Mouse (Mus musculus): ENCODE results near the gene Tmem256. TPM values are rescaled to one million over a fixed set of nuclear protein-coding genes. Genes with fewer than 3 reads are reported as not detected.
A peak's percentile ranks its signal among the peaks of the same experiment; 100 is the strongest.

Tmem256 gene
- polyA plus RNA-seq, 1 experiment from 2014 or later, result 312 TPM

DNA sequence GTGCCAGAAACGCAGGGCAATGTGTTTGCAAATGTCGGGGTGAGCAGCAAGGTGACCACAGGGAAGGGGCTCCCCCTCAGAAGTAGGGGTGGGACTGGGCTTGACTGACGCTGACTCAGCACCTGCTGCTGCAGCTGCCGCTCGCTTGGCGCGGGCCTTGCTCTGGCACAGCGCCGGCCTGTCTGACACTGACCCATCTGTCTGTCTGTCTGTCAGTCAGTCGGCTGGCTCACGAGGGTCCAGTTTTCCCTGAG is 38.2 kb upstream of the Tmem256 start:
- H3K4me1 ChIP-seq (ENCODE audit: control insufficient read depth, insufficient read depth, low read length), result peaks cover 46% of the 10 kb centered on the region
- H3K4me3 ChIP-seq (ENCODE audit: low read depth, low read length), result peak overlapping the region; percentile 54
- H3K36me3 ChIP-seq (ENCODE audit: control insufficient read depth, insufficient read depth, low read length), result no peaks in the 10 kb centered on the region
- H3K4me2 ChIP-seq (ENCODE audit: low read length), result peak overlapping the region; percentile 90
- H3K9me3 ChIP-seq (replicated peaks; ENCODE audit: control insufficient read depth, low read length, poor library complexity, severe bottlenecking), result no peaks in the 10 kb centered on the region
- H3K27ac ChIP-seq (ENCODE audit: low read length), result peak overlapping the region; percentile 93
- WGBS, result 0% methylated on average over 11 of the region's 11 CpGs
- peak overlapping the region; percentile 69 for H3K9ac ChIP-seq (ENCODE audit: low read depth, low read length)
- H3K27me3 ChIP-seq (ENCODE audit: control insufficient read depth, insufficient read depth, low read depth, low read length), result peaks cover 9% of the 10 kb centered on the region
- ATAC-seq, result peak; percentile 23; the same call in 1 of the 2 replicates

DNA sequence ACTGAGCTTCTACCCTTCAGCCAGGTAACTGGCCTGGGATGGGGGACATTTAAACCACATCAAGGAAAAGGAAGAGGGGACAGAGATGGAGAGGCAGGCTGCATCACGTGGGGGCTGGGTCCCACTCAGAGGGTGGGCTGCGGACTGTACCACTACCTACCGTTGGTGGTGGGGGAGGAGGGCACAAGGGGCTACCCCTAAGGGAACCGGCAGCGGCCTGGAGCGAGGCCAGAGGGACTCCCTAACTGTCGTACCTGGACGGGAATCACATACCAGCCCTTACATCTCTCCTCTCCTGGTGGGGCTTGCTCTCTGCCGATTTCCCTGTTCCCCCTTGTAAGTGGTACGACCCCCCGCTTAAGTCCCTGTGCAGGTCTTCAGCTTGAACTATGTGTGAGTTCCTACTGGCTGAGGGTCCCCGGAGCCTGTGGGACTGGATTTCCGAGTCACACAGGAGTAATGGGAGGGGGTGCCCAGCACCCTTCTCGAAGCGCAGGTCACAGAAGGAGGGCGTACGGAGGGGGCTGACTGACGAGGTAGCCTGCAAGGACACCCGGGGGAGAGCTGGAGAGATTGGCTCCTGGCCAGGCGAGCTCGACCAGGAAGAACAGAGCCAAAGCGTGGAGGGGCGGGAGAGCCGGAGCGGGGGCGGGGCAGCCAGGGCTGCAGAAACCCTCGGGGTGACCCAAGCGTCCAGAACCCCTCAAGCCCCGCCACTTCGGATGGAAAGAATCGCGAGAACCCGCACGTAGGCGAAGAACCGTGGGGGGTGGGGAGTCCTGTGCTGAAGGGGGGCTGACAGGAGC is 37.7 kb upstream of the Tmem256 start:
- Histone ChIP-seq H3K27me3 (ENCODE audit: control insufficient read depth, insufficient read depth, low read depth, low read length) (peaks cover 13% of the 10 kb centered on the region), H3K4me3 (ENCODE audit: low read depth, low read length) (peak overlapping the region; percentile 54), H3K27ac (ENCODE audit: low read length) (peak overlapping the region; percentile 93), H3K36me3 (ENCODE audit: control insufficient read depth, insufficient read depth, low read length) (no peaks in the 10 kb centered on the region), H3K9me3 (replicated peaks; ENCODE audit: control insufficient read depth, low read length, poor library complexity, severe bottlenecking) (no peaks in the 10 kb centered on the region), H3K4me1 (ENCODE audit: control insufficient read depth, insufficient read depth, low read length) (peaks cover 48% of the 10 kb centered on the region), H3K4me2 (ENCODE audit: low read length) (peak overlapping the region; percentile 90), H3K9ac (ENCODE audit: low read depth, low read length) (peak overlapping the region; percentile 69)
- WGBS, result under 1% methylated on average over 36 of the region's 36 CpGs
- peak; percentile 72 for ATAC-seq

DNA sequence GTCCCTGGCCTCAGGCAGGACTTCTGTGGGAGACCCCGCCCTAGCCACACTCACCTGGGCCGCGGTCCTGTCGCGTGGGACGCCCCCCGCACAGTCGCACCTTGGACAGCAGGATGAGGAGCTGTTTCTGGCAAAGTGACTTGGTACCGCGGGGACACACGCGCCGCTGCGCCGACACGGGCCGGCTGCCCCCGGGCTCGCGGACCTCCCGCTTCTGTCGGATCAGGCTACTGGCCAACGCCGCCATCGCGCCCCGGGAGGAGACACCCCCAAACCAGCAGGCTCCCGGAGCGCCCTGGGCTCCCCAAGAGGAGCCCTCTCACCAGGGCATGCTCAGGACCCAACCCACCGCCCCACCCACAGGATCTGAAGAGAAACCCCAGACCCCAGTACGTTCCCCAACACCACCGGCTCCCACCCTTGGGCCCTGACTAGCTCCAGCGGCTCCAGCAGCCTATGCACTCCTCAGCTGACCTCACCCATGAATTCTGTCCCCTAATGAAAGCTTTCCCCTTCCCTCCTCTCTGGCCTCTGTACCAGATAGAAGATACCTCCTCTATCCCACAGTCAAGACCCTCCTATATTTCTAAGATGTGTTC is 36.8 kb upstream of the Tmem256 start, which contains the start of gene Fgf11:
Gene Fgf11 (minus strand): TSS at position 479 of the 599 bp plus-strand sequence.
- peaks cover 48% of the 10 kb centered on the region for H3K4me1 ChIP-seq (ENCODE audit: control insufficient read depth, insufficient read depth, low read length)

DNA sequence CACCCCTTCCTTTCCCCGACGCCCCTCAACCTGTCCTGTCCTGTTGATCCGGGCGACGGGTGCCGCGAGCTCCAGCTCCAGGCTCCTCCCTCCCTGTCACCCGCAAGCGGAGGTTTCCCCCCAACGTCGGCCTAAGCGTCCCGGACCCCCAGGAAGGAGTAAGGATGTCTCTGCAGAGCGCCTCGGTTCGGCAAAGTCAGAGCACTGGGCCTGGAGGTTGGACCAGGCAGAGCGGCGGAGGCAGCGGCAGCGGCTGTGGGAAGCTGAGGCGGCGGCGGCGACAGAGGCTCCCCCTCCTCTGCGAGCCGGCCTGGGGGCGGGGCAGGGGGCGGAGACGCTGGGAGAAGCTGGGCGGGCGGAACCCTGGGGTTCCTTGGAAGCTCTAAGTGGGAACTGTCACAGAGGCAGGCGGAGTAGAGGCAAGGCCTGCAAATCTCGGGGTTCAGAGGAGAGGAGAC is 35.6 kb upstream of the Tmem256 start:
- under 1% methylated on average over 33 of the region's 33 CpGs for WGBS
- H3K4me1 ChIP-seq (ENCODE audit: control insufficient read depth, insufficient read depth, low read length), result peaks cover 48% of the 10 kb centered on the region
- peaks cover 16% of the 10 kb centered on the region for H3K27me3 ChIP-seq (ENCODE audit: control insufficient read depth, insufficient read depth, low read depth, low read length)
- peak overlapping the region; percentile 72 for H3K27ac ChIP-seq (ENCODE audit: low read length)
- H3K9me3 ChIP-seq (replicated peaks; ENCODE audit: control insufficient read depth, low read length, poor library complexity, severe bottlenecking), result no peaks in the 10 kb centered on the region
- peak overlapping the region; percentile 69 for H3K9ac ChIP-seq (ENCODE audit: low read depth, low read length)
- peak overlapping the region; percentile 54 for H3K4me3 ChIP-seq (ENCODE audit: low read depth, low read length)
- H3K36me3 ChIP-seq (ENCODE audit: control insufficient read depth, insufficient read depth, low read length), result no peaks in the 10 kb centered on the region
- H3K4me2 ChIP-seq (ENCODE audit: low read length), result peak overlapping the region; percentile 90
- peak; percentile 18; the same call in 1 of the 2 replicates for ATAC-seq

More for the DNA sequence above, 36.8 kb upstream of the Tmem256 start, which contains the start of gene Fgf11:
- Histone ChIP-seq H3K9ac (ENCODE audit: low read depth, low read length) (peak within 1 kb of the TSS; percentile 69), H3K27me3 (ENCODE audit: control insufficient read depth, insufficient read depth, low read depth, low read length) (peaks cover 14% of the 10 kb centered on the region), H3K4me2 (ENCODE audit: low read length) (peak within 1 kb of the TSS; percentile 90), H3K36me3 (ENCODE audit: control insufficient read depth, insufficient read depth, low read length) (no peaks in the 10 kb centered on the region), H3K9me3 (replicated peaks; ENCODE audit: control insufficient read depth, low read length, poor library complexity, severe bottlenecking) (no peaks in the 10 kb centered on the region), H3K4me3 (ENCODE audit: low read depth, low read length) (peak within 1 kb of the TSS; percentile 54), H3K27ac (ENCODE audit: low read length) (peak within 1 kb of the TSS; percentile 93)
- 0% methylated on average over 33 of the region's 33 CpGs for WGBS
- no peak for ATAC-seq

DNA sequence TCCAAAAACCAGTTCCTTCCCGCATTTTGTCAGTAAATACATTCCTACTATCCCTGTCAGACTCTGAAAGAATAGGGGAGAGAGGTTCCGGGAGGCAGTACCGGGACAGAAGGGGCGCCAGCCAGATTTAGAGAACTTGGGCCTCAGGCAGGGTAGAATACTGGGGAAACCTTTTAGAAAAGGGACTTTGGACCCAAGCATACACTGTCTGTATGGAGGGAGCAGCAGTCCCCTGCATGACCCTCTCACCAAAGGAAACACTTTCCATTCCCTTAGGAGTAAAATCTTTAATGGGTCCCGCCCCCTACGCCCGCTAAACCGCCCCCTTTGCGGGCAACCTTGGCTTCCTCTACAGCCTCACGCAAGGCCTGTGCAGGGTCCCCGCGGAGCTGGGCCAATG is 35.0 kb upstream of the Tmem256 start:
- Histone ChIP-seq H3K36me3 (ENCODE audit: control insufficient read depth, insufficient read depth, low read length) (no peaks in the 10 kb centered on the region), H3K4me1 (ENCODE audit: control insufficient read depth, insufficient read depth, low read length) (peaks cover 48% of the 10 kb centered on the region), H3K4me3 (ENCODE audit: low read depth, low read length) (peak overlapping the region; percentile 54), H3K9ac (ENCODE audit: low read depth, low read length) (peak overlapping the region; percentile 69), H3K4me2 (ENCODE audit: low read length) (peak overlapping the region; percentile 90), H3K9me3 (replicated peaks; ENCODE audit: control insufficient read depth, low read length, poor library complexity, severe bottlenecking) (no peaks in the 10 kb centered on the region), H3K27ac (ENCODE audit: low read length) (peak overlapping the region; percentile 45), H3K27me3 (ENCODE audit: control insufficient read depth, insufficient read depth, low read depth, low read length) (peaks cover 16% of the 10 kb centered on the region)
- peak; percentile 2; the same call in 1 of the 2 replicates for ATAC-seq
- WGBS, result 1% methylated on average over 12 of the region's 12 CpGs

DNA sequence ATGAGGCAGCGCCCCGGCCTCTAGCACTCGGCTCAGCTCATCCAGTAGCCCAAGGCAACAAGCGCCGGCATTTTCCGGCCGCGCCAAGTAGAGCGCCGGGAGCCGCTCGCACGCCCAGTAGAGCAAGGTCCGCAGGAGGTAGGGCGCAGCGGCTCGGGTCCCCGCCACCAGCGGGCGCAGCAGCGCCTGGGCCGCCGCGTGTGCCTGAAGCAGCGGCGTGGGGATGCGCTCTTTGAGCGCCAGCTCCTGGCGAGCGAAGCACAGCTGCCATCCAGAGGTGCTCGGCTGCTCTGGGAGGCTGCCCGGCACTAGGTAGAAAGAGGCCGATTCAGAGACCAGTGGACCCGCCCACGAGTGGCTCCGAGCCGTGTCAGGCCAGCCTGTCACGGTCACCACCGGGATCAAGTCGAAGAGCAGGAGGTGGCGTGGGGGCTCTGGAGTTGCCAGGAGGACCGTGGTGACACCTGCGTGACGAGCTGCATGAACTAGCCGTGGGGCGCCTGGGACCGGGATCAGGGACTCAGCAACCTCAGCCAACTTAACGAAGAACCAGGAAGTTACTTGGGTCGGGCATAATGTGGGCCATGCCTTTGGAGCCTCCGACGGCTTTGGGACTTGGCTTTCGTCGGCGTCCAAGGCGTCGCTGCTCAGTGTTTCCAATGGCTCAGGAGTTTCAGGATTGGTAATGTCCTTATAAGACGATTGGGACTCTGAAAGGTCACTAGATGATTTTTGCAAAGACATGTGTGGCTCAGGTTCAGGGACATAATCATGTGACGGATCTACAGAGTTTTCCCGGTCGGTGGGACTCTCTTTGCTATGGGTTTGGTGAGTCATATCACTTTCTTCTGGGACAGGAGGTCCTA is 34.3 kb upstream of the Tmem256 start:
- H3K27me3 ChIP-seq (ENCODE audit: control insufficient read depth, insufficient read depth, low read depth, low read length), result peaks cover 16% of the 10 kb centered on the region
- H3K4me1 ChIP-seq (ENCODE audit: control insufficient read depth, insufficient read depth, low read length), result peaks cover 48% of the 10 kb centered on the region
- under 1% methylated on average over 60 of the region's 60 CpGs for WGBS

DNA sequence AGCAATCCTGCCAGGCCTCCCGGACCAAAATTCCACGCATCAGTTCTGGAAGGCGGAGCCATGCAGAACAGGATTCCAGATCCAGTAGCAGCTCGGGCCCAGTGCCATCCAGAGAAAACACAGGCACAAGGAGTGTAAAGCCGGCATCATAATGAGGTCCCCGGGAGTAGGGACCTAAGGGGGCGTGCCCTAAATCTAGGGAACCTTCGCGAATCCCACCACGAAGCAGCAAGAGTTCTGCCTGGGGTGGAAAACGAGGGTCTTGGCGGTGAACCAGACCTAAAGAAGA is 33.7 kb upstream of the Tmem256 start:
- peak overlapping the region; percentile 35; the same call in 1 of the 2 replicates for H3K9ac ChIP-seq (ENCODE audit: low read depth, low read length)
- WGBS, result 5% methylated on average over 12 of the region's 12 CpGs
- 0 out of 2 replicates have a peak overlapping the region, but pooled peaks have one; percentile 1 for H3K4me3 ChIP-seq (ENCODE audit: low read depth, low read length)
- ATAC-seq, result no peak
- H3K27me3 ChIP-seq (ENCODE audit: control insufficient read depth, insufficient read depth, low read depth, low read length), result peaks cover 16% of the 10 kb centered on the region
- H3K4me2 ChIP-seq (ENCODE audit: low read length), result peak overlapping the region; percentile 90
- no peaks in the 10 kb centered on the region for H3K9me3 ChIP-seq (replicated peaks; ENCODE audit: control insufficient read depth, low read length, poor library complexity, severe bottlenecking)
- peaks cover 43% of the 10 kb centered on the region for H3K4me1 ChIP-seq (ENCODE audit: control insufficient read depth, insufficient read depth, low read length)
- no peak overlapping the region for H3K27ac ChIP-seq (ENCODE audit: low read length)
- no peaks in the 10 kb centered on the region for H3K36me3 ChIP-seq (ENCODE audit: control insufficient read depth, insufficient read depth, low read length)

More for the DNA sequence above, 34.3 kb upstream of the Tmem256 start:
- Histone ChIP-seq H3K4me2 (ENCODE audit: low read length) (peak overlapping the region; percentile 90), H3K27ac (ENCODE audit: low read length) (peak overlapping the region; percentile 45), H3K9ac (ENCODE audit: low read depth, low read length) (peak overlapping the region; percentile 64), H3K9me3 (replicated peaks; ENCODE audit: control insufficient read depth, low read length, poor library complexity, severe bottlenecking) (no peaks in the 10 kb centered on the region), H3K36me3 (ENCODE audit: control insufficient read depth, insufficient read depth, low read length) (no peaks in the 10 kb centered on the region), H3K4me3 (ENCODE audit: low read depth, low read length) (peak overlapping the region; percentile 54)
- ATAC-seq, result peak; percentile 29; the same call in 1 of the 2 replicates

DNA sequence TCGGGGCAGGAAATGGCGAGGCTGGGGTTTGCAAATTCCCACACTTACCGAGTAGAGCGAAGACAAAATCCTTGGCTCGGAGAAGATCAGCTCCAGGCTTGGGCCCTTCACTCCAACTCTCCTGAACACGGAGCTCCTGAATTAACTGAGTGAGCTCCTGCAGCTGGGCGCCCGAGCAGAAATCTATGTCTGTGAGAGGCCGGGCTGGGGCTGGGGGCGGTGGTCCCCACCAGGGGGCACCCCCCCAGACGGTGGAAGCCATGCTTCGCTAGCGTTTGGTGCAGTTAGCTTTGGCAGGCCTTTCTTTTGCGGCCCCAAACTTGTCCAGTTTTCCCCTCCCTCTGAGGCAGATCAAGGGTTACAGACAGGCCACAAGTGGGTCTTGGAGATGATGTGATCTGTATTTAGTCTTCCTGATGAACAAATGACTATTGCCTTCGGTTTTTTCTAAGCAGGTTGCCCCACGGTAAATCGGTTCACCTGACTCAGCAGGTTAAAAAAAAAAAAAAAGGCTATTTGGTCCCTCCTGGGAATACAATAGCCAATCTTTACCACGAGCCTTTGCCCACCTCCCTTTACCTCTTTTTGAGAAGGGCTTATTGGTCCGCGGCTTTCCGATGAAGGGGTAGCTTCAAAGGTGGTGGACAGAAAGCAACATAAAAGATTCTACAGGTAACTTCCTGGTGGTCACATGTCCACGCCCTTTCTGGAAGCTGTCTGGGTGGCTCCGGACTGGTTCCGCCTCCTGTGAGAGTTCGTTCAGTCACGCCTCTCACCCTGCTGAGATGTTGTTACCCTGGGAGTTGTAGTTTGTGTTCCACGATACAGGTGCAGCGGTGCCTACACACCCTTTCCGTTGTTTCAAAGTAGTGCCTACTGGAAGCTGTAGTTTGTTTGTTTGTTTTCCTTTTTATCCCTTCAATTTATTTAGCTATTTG is 33.1 kb upstream of the Tmem256 start, which contains the start of gene Tmem102:
Gene Tmem102 (minus strand): TSS at position 653 of the 938 bp plus-strand sequence.
- Histone ChIP-seq H3K9ac (ENCODE audit: low read depth, low read length) (peak within 1 kb of the TSS; percentile 35; the same call in 1 of the 2 replicates), H3K36me3 (ENCODE audit: control insufficient read depth, insufficient read depth, low read length) (no peaks in the 10 kb centered on the region), H3K27me3 (ENCODE audit: control insufficient read depth, insufficient read depth, low read depth, low read length) (peaks cover 16% of the 10 kb centered on the region), H3K9me3 (replicated peaks; ENCODE audit: control insufficient read depth, low read length, poor library complexity, severe bottlenecking) (no peaks in the 10 kb centered on the region), H3K4me3 (ENCODE audit: low read depth, low read length) (0 out of 2 replicates have a peak within 1 kb of the TSS, but pooled peaks have one; percentile 1), H3K4me2 (ENCODE audit: low read length) (peak within 1 kb of the TSS; percentile 90), H3K4me1 (ENCODE audit: control insufficient read depth, insufficient read depth, low read length) (peaks cover 38% of the 10 kb centered on the region), H3K27ac (ENCODE audit: low read length) (no peak within 1 kb of the TSS)
- 8% methylated on average over 29 of the region's 29 CpGs for WGBS
- no peak for ATAC-seq

Measured in midbrain, embryonic 16.5 days (tissue).